Mouse (Mus musculus): ENCODE data around the gene Entpd2.

GRCm38 (mm10) chr2:25425481-25425880 lies 29.8 kb downstream of the Entpd2 start:
- TF ChIP-seq CTCF (IDR thresholded peaks at IDR 0.05; ENCODE audit: extremely low read depth, insufficient read depth, low read length), result no peak
- TF ChIP-seq POLR2A (IDR thresholded peaks at IDR 0.05; ENCODE audit: extremely low read depth, insufficient read depth, low read length), result no peak
